Mouse (Mus musculus): ENCODE measurements around the gene Mboat1. TPM values are rescaled to one million over a fixed set of nuclear protein-coding genes. Genes with fewer than 3 reads are reported as not detected.

Mboat1 gene
- polyA plus RNA-seq, 1 experiment from 2014 or later = 18.6 TPM

- WGBS = 64% methylated on average over 6 of the region's 6 CpGs
- DNase-seq (ENCODE audit: low spot score) = no peak
- H3K4me2 ChIP-seq (replicated peaks; ENCODE audit: low read depth, low read length) = no peak overlapping the region
- no peaks in the 10 kb centered on the region for H3K9me3 ChIP-seq (ENCODE audit: low read length)
- no peak for ATAC-seq
- H3K9ac ChIP-seq (replicated peaks; ENCODE audit: low read depth) = no peak overlapping the region
- H3K27me3 ChIP-seq (replicated peaks; ENCODE audit: insufficient read depth, low read length) = no peaks in the 10 kb centered on the region
- H3K4me3 ChIP-seq (ENCODE audit: low read depth, low read length) = no peak overlapping the region
- no peaks in the 10 kb centered on the region for H3K4me1 ChIP-seq (ENCODE audit: insufficient read depth, low read depth, low read length)
- H3K27ac ChIP-seq (ENCODE audit: low read length) = no peak overlapping the region
- no peaks in the 10 kb centered on the region for H3K36me3 ChIP-seq (ENCODE audit: insufficient read depth, low read length)
- TF ChIP-seq EP300 (IDR thresholded peaks at IDR 0.05) = no peak
- TF ChIP-seq CTCF (IDR thresholded peaks at IDR 0.05) = no peak
These were observed 33.8 kb downstream of the Mboat1 start for GRCm38 (mm10) chr13:30170061-30170460.

DNA sequence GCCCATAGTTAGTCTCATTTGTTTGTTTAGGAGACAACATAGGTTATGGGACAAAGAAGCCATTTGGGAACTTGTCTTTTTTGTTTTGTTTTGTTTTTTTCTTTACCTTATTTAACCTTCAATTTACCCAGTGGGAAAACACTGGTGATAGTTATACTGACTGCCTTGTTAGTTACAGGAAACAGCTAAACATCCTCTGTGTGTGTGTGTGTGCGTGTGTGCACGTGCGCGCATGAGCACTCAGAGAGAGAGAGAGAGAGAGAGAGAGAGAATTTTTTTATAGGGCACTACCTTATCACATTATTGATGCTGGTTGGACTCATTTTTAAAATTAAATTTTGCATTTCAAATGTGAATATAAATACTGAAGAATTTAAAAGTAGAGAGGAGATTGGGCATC is 38.3 kb downstream of the Mboat1 start:
- Histone ChIP-seq H3K4me3 (ENCODE audit: low read depth, low read length) (no peak overlapping the region), H3K4me1 (ENCODE audit: insufficient read depth, low read depth, low read length) (no peaks in the 10 kb centered on the region), H3K27me3 (replicated peaks; ENCODE audit: insufficient read depth, low read length) (no peaks in the 10 kb centered on the region), H3K4me2 (replicated peaks; ENCODE audit: low read depth, low read length) (no peak overlapping the region), H3K36me3 (ENCODE audit: insufficient read depth, low read length) (no peaks in the 10 kb centered on the region), H3K9ac (replicated peaks; ENCODE audit: low read depth) (no peak overlapping the region), H3K27ac (ENCODE audit: low read length) (no peak overlapping the region), H3K9me3 (ENCODE audit: low read length) (no peaks in the 10 kb centered on the region)
- DNase-seq (ENCODE audit: low spot score) (no peak), ATAC-seq (no peak)
- 83% methylated on average over 4 of the region's 4 CpGs for WGBS
- no peak for TF ChIP-seq EP300 (IDR thresholded peaks at IDR 0.05)
- TF ChIP-seq CTCF (IDR thresholded peaks at IDR 0.05) = no peak

GRCm38 (mm10) chr13:30177356-30177755 is 41.1 kb downstream of the Mboat1 start:
- TF ChIP-seq EP300 (IDR thresholded peaks at IDR 0.05) (no peak), CTCF (IDR thresholded peaks at IDR 0.05) (no peak)
- WGBS = 72% methylated on average over 6 of the region's 6 CpGs
- ATAC-seq = no peak

GRCm38 (mm10) chr13:30185549-30185948 is 49.3 kb downstream of the Mboat1 start:
- Histone ChIP-seq H3K9me3 (ENCODE audit: low read length) (no peaks in the 10 kb centered on the region), H3K27ac (ENCODE audit: low read length) (no peak overlapping the region), H3K4me3 (ENCODE audit: low read depth, low read length) (no peak overlapping the region), H3K36me3 (ENCODE audit: insufficient read depth, low read length) (no peaks in the 10 kb centered on the region), H3K4me1 (ENCODE audit: insufficient read depth, low read depth, low read length) (no peaks in the 10 kb centered on the region), H3K27me3 (replicated peaks; ENCODE audit: insufficient read depth, low read length) (no peaks in the 10 kb centered on the region), H3K9ac (replicated peaks; ENCODE audit: low read depth) (no peak overlapping the region), H3K4me2 (replicated peaks; ENCODE audit: low read depth, low read length) (no peak overlapping the region)
- ATAC-seq = no peak
- 69% methylated on average over 6 of the region's 6 CpGs for WGBS
- no peak for DNase-seq (ENCODE audit: low spot score)
- TF ChIP-seq CTCF (IDR thresholded peaks at IDR 0.05) (no peak), EP300 (IDR thresholded peaks at IDR 0.05) (no peak)

More at GRCm38 (mm10) chr13:30177356-30177755, 41.1 kb downstream of the Mboat1 start:
- H3K36me3 ChIP-seq (ENCODE audit: insufficient read depth, low read length) = no peaks in the 10 kb centered on the region
- no peak overlapping the region for H3K4me2 ChIP-seq (replicated peaks; ENCODE audit: low read depth, low read length)
- DNase-seq (ENCODE audit: low spot score) = no peak
- no peak overlapping the region for H3K4me3 ChIP-seq (ENCODE audit: low read depth, low read length)
- no peak overlapping the region for H3K9ac ChIP-seq (replicated peaks; ENCODE audit: low read depth)
- no peaks in the 10 kb centered on the region for H3K4me1 ChIP-seq (ENCODE audit: insufficient read depth, low read depth, low read length)
- H3K9me3 ChIP-seq (ENCODE audit: low read length) = no peaks in the 10 kb centered on the region
- H3K27me3 ChIP-seq (replicated peaks; ENCODE audit: insufficient read depth, low read length) = no peaks in the 10 kb centered on the region
- no peak overlapping the region for H3K27ac ChIP-seq (ENCODE audit: low read length)

DNA sequence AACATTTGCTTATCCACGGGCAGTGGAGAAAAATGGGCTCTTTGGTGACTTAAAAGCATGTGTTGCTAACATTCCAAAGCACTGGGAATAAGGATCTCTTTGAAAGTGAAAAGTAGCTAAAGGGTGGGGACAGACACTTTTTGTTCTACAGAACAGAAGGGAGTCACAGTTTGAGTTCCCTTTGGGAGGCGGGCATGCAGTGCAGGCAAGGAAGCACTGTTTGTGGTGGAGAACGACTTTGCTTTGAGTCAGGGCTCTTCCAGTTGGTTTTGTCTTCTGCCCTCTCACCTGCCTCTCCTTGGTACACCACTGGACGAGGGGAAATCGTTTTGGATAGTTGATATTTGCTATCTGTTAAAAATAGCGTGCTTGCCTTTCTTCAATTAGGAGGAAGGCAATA is 49.7 kb downstream of the Mboat1 start:
- Histone ChIP-seq H3K36me3 (ENCODE audit: insufficient read depth, low read length) (no peaks in the 10 kb centered on the region), H3K27me3 (replicated peaks; ENCODE audit: insufficient read depth, low read length) (no peaks in the 10 kb centered on the region), H3K9me3 (ENCODE audit: low read length) (no peaks in the 10 kb centered on the region), H3K4me2 (replicated peaks; ENCODE audit: low read depth, low read length) (no peak overlapping the region), H3K27ac (ENCODE audit: low read length) (no peak overlapping the region), H3K4me1 (ENCODE audit: insufficient read depth, low read depth, low read length) (no peaks in the 10 kb centered on the region), H3K4me3 (ENCODE audit: low read depth, low read length) (no peak overlapping the region), H3K9ac (replicated peaks; ENCODE audit: low read depth) (no peak overlapping the region)
- no peak for ATAC-seq
- TF ChIP-seq EP300 (IDR thresholded peaks at IDR 0.05) (no peak), CTCF (IDR thresholded peaks at IDR 0.05) (no peak)
- no peak for DNase-seq (ENCODE audit: low spot score)
- 43% methylated on average over 6 of the region's 6 CpGs for WGBS

DNA sequence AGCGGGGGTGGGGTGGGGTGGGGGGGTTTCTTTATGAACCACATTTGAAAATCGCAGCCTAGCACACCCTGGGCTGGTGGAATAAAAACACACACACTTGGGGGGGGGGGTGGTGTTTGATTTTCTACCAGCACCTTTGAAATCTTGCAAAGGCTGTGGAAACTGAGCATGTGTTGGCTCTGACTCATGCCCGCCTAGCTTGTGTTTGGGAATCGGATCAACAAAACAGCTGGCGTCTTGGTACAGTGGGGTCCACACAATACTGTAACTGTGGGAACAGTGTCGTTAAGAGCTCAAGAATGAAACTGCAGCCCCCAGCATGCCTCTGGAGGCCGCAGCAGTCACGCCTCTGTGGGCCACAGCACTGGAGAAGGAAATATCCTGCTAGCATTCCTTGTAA is 50.2 kb downstream of the Mboat1 start:
- Histone ChIP-seq H3K27me3 (replicated peaks; ENCODE audit: insufficient read depth, low read length) (no peaks in the 10 kb centered on the region), H3K4me3 (ENCODE audit: low read depth, low read length) (no peak overlapping the region), H3K4me2 (replicated peaks; ENCODE audit: low read depth, low read length) (no peak overlapping the region), H3K36me3 (ENCODE audit: insufficient read depth, low read length) (no peaks in the 10 kb centered on the region), H3K9me3 (ENCODE audit: low read length) (no peaks in the 10 kb centered on the region), H3K27ac (ENCODE audit: low read length) (no peak overlapping the region), H3K4me1 (ENCODE audit: insufficient read depth, low read depth, low read length) (no peaks in the 10 kb centered on the region), H3K9ac (replicated peaks; ENCODE audit: low read depth) (no peak overlapping the region)
- TF ChIP-seq EP300 (IDR thresholded peaks at IDR 0.05) (no peak), CTCF (IDR thresholded peaks at IDR 0.05) (no peak)
- ATAC-seq = peak; percentile 57
- DNase-seq (ENCODE audit: low spot score) = peak; percentile 55
- 55% methylated on average over 8 of the region's 8 CpGs for WGBS

Measured in lung, postnatal 0 days (tissue).